Mouse (Mus musculus): Measurements from ENCODE around the gene 1700029H14Rik. TPM values are rescaled to one million over a fixed set of nuclear protein-coding genes. Genes with fewer than 3 reads are reported as not detected.

1700029H14Rik gene
- not detected for total RNA-seq (2021)
- long read RNA-seq, experiment 1 = 0 reads
- long read RNA-seq, experiment 2 = 0 reads

DNA sequence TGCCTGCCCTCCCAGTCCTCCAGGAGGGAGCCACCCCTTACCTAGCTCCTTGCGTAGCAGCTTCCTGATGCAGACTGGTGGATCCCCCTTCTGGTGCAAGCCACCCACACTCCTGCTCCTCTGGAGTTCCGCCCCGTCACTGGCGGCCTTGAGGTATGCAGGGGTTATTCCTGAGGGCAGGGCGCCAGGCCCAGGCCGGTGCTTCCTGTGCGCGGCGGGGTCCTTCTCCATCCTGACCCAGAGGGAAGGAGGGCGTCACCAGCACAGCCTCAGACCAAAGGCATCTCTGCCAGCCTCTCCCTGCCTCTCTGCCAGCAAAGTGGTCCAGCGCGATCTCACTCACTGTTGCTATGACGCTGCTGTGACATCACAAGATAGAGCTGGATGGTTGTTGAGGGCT, at the start of gene 1700029H14Rik:
Gene 1700029H14Rik, minus strand, starts transcription at position 344 of the 400 bp plus-strand sequence.
- DNase-seq = peak; percentile 37 to 53

- no peak for DNase-seq
These were observed 49.4 kb upstream of the 1700029H14Rik start for GRCm38 (mm10) chr8:13611702-13612101.

DNA sequence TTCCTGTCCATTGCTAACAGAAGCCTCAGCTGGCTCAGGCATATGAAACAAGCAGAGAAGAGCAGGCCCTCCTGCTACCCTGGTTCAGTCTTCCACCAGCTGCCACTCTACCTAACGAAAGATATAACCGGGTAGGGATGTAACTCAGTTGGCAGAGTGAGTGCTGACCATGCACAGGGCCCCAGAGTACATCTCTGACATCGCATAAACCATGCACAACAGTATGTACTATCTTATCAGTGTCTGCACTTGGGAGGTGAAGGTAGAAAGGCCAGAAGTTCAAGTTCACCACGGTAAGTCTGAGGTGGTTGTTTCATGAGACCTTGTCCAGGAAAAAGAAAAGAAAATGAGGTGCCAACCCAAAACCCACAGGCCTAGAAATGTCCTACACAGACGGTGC, 47.7 kb upstream of the 1700029H14Rik start:
- DNase-seq = no peak

GRCm38 (mm10) chr8:13608946-13609345, 46.7 kb upstream of the 1700029H14Rik start:
- DNase-seq = no peak

DNA sequence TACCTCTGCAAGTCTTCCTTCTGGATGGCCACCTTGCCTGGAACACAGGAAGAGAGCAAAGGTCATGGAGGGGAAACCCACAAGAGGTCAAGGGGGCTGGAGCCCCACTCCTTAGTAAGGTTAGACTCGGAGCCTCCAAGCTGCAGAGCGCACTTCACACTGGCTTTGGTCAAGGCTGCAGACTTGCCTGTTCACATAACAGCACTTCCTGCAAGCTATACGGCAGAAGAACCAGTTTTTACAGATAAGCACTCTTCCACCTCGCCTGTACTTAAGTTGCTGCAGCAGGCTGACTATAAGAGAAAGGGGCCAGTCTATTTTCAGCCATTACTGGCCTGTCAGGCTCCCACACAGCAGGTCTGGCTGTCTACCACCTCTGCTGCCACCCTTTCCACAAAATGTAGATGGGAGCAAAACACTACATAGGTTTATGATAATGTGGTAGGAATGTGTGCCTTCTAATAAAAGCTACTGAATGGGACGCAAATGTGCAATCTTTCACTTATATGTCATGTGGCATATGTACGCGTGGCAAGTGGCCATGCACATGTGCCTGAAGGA, 43.7 kb upstream of the 1700029H14Rik start:
- no peak for DNase-seq

DNA sequence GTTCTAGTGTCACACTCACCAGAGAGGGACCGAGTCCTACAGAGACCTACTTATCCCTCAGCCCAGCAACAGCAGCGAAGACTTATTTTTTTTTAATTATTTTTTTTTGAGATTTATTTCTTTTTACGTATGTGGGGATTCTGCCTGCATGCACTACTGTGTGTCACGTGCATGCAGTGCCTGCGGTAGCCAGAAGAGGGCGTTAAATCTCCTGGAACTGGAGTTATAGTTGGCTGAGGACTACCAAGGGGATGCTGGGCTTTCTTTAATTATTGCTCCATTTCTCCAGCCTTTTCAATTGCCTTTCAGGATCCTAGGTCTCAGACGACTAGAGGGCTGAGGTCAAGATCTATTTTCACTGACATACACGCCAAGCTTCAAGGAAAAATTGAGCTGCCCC, 40.4 kb upstream of the 1700029H14Rik start:
- DNase-seq = peak; percentile 42 to 70

DNA sequence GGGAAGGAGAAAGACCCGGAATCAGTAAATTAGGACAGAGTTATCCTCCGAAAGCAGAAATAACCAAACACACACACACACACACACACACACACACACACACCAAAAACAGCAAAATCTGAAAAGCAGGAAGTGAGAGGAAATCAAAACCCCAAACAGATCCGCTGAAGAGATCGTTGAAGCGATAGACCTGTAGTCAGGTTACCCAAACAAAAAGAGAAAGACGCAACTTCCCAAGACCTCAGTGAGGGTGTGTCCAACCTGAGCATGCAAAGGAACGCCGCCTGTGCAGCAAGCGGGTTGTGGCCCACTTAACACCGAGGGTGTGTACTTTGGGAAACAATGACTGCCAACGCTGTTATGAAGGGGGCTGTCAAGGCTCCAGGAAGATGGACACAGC, 38.9 kb upstream of the 1700029H14Rik start:
- DNase-seq = no peak

GRCm38 (mm10) chr8:13600716-13601115, 38.5 kb upstream of the 1700029H14Rik start:
- no peak for DNase-seq

- peak; percentile 34 to 47 for DNase-seq
These were observed 37.9 kb upstream of the 1700029H14Rik start for GRCm38 (mm10) chr8:13600204-13600603.

DNA sequence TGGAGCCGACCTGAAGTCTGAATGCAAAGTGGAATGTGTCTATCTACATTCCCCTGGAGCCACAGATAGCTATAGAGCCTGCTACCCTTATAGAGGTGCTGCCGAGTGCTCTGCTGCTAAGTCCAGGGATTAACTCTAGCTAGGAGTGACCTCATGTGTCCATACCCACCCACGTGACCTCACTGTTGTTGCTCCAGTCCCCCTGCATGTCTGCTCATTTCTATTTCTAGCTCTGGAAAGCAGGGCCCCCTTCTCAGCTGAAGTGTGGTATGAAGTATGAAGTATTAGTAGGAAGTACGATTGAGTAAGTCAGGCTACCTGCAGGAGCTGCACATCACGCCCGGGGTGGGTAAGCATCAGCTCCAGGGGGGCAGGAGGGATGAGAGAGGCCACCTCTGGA, 35.5 kb upstream of the 1700029H14Rik start:
- no peak for DNase-seq

- no peak for DNase-seq
These were observed 33.6 kb upstream of the 1700029H14Rik start for GRCm38 (mm10) chr8:13595861-13596260.

- peak; percentile 6 to 36 for DNase-seq
These were observed 32.6 kb upstream of the 1700029H14Rik start for GRCm38 (mm10) chr8:13594884-13595323.

DNA sequence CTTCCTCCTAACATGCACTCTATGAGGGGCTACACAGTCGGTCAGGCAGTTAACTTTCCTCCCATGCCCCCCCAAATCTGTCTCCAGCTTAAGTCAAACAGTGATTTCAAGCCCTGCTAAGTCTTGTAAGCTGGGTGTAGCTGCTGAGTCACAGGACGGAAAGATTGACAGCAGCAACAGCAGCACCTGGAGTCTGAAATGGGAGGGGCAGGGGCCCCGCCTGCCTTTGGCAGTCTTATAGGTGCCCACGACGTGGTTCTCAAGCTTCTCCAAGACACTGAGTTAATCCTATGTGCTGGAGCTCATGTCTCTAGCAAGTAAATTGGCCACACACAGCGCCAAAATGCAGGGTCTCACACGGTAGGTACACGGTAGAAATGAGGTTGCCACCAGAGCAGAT, 31.1 kb upstream of the 1700029H14Rik start:
- no peak for DNase-seq

DNA sequence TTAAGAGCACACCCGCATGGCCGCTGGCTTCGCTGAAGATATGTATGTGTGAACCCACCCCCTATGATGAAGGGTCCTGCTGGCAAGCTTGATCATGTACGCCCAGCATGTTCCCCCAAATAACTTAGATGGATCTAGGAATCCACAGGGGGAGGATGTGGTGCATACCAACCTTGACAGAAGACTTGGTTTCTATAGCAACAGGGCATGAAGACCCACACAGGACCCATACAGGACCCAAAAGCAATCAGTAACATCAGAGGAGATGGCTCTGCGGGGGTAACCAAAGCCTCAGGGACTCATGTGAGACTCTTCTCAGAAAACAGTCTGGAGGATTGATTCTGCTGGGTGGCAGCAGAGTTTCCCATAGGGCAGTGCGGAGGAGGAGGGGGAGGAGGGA, 29.0 kb upstream of the 1700029H14Rik start:
- no peak for DNase-seq

DNA sequence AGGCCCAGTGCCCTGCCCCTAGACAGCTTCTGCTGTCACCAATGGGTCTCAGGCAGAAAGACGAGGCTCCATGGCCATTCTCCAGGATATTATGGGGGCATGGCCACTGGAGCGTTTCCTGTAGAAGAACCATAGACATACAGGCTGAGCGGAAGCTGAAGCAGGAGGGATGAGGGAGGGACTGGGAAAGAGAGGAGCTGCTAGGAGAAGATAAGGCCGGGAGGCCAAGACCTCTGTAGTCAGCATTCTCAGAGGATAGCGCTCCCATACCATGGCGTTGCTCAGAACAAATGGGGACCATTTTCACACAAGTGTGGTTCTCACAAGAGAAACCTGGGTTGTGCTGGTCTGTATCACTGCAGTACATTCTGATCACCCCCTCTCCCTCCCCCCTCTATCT, 26.8 kb upstream of the 1700029H14Rik start:
- DNase-seq = no peak

GRCm38 (mm10) chr8:13584652-13585051, 22.4 kb upstream of the 1700029H14Rik start:
- DNase-seq = no peak

- DNase-seq = no peak
These were observed 15.6 kb upstream of the 1700029H14Rik start for GRCm38 (mm10) chr8:13577869-13578268.

DNA sequence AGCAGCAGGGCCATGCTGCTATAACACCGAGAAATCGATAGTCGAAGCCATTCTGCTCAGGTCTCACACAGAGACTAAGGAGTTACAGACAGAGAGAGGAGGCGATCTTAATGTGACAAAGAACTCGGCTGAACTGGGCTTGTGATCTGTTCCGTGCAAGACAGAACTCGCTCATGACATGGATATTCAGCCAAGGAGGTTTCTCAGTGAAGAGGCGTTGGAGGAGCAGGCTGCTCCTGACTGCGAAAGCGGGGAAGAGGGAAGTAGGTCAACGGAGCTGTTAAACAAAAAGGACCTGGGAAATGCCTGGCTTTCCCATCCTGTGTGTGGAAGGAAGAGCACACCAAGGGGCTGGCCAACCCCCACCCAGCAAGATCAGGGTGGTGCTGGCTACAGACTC, 9.7 kb upstream of the 1700029H14Rik start:
- no peak for DNase-seq

GRCm38 (mm10) chr8:13557526-13557925, 4.7 kb downstream of the 1700029H14Rik start:
- DNase-seq = no peak

DNA sequence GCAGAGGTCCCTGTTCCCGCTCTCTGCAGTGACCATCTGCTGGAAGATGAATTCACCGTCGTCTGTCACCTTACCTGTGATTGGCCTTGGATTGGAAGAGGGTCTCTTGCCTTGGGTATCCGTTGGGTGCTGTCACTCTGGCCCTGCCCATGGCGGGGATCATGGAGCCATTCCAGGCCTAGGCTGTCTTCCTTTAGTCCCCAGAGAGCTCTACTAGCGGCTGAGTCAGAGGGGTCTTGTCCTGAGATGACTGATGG, 10.8 kb downstream of the 1700029H14Rik start:
- DNase-seq = no peak

DNA sequence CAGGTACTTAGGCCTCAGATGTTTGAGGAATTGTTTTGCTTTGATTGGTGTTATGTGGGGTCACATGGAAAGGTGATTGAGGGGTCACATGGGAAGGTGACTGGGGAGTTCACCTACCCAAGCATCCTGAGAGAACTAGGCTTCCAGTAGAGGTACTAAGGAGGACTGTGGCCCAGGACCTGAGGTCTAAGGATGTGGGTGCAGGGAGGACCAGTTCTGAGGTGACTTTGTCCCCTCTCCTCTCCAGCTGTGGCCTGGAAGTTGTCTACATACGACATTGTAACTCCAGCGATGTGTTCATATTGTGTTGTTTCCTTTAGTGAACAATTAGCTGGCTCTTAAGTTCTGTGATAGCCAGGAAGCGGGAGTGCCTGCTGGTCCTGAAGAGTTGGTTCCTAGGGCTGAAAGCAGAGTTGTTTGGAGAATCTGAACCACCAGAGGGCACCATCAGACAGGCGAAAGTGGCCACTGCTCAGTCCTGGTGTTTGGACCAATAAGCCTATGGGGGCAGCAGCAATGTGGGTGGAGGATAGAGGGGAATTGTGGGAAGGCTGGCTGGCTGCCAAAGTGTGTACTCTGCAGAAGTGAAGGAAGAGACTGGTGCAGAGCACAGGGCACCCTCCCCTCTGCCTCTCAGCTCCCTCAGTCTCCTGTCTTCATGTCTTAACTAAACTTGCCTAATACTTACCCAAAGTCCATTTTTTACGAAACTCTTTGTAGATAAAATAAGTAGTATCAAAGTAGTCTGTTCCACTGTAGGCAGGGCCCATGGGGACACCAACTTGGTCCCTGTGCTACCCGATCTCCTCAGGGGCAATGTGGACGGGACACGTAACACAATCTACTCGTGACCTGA, 11.3 kb downstream of the 1700029H14Rik start:
- peak; percentile 87 to 92 for DNase-seq

DNA sequence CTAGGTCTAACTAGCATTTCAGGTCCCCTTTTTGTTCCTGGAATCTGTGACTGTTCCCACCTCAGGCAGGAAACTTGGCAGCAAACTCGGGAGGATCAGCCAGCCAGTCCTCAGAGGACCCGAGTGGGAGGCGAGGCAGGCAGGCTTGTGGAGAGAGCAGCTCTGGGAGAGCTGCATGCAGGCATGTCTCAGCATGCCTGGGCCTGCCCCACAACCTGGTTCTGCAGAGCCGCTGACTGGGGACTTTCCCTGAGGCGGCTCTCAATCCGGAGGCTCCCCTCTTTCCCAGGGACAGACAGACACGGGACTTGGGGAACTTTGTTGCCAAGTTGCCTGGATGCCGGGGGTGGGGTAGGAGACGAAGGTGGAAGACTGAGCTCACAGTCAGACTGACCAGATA, 13.4 kb downstream of the 1700029H14Rik start:
- DNase-seq = peak; percentile 36 to 54

GRCm38 (mm10) chr8:13548235-13548634, 14.0 kb downstream of the 1700029H14Rik start:
- peak; percentile 60 to 71 for DNase-seq

- DNase-seq = peak; percentile 6 to 55
These were observed 15.8 kb downstream of the 1700029H14Rik start for GRCm38 (mm10) chr8:13546421-13546820.
